Mouse (Mus musculus): Measurements from ENCODE around the gene Psen2. TPM values are rescaled to one million over a fixed set of nuclear protein-coding genes. Genes with fewer than 3 reads are reported as not detected.

Psen2 gene
- total and polyA plus RNA-seq, 2 experiments from 2014 or later = 17.9 to 18.9 TPM

GRCm38 (mm10) chr1:180220791-180221542, 42.3 kb downstream of the Psen2 start:
- Histone ChIP-seq H3K9me3 (ENCODE audit: low read length) (no peaks in the 10 kb centered on the region), H3K27ac (ENCODE audit: low read depth, low read length) (no peak overlapping the region)

GRCm38 (mm10) chr1:180216541-180217276, 46.5 kb downstream of the Psen2 start:
- no peak for TF ChIP-seq CTCF (IDR thresholded peaks at IDR 0.05; ENCODE audit: low read depth)
- Histone ChIP-seq H3K4me1 (ENCODE audit: insufficient read depth) (no peaks in the 10 kb centered on the region), H3K27me3 (ENCODE audit: insufficient read depth, low read length) (no peaks in the 10 kb centered on the region), H3K4me3 (ENCODE audit: low read depth, low read length) (no peak overlapping the region), H3K36me3 (ENCODE audit: insufficient read depth) (no peaks in the 10 kb centered on the region), H3K4me2 (ENCODE audit: low read depth) (no peak overlapping the region), H3K9ac (no peak overlapping the region), H3K9me3 (ENCODE audit: low read length) (no peaks in the 10 kb centered on the region), H3K27ac (ENCODE audit: low read depth, low read length) (no peak overlapping the region)
- 55% methylated on average over 5 of the region's 5 CpGs for WGBS
- DNase-seq (no peak), ATAC-seq (no peak)

More at GRCm38 (mm10) chr1:180220791-180221542, 42.3 kb downstream of the Psen2 start:
- TF ChIP-seq CTCF (IDR thresholded peaks at IDR 0.05; ENCODE audit: low read depth) = no peak
- 91% methylated on average over 19 of the region's 19 CpGs for WGBS
- Histone ChIP-seq H3K4me1 (ENCODE audit: insufficient read depth) (no peaks in the 10 kb centered on the region), H3K4me2 (ENCODE audit: low read depth) (no peak overlapping the region), H3K36me3 (ENCODE audit: insufficient read depth) (no peaks in the 10 kb centered on the region), H3K4me3 (ENCODE audit: low read depth, low read length) (no peak overlapping the region), H3K27me3 (ENCODE audit: insufficient read depth, low read length) (no peaks in the 10 kb centered on the region), H3K9ac (no peak overlapping the region)
- ATAC-seq (no peak), DNase-seq (no peak)

- DNase-seq = peak; percentile 72
- H3K9me3 ChIP-seq (ENCODE audit: low read length) = no peaks in the 10 kb centered on the region
- H3K36me3 ChIP-seq (ENCODE audit: insufficient read depth) = no peaks in the 10 kb centered on the region
- H3K9ac ChIP-seq = no peak overlapping the region
- 19% methylated on average over 4 of the region's 4 CpGs for WGBS
- no peaks in the 10 kb centered on the region for H3K27me3 ChIP-seq (ENCODE audit: insufficient read depth, low read length)
- peak; percentile 66 for ATAC-seq
- H3K4me2 ChIP-seq (ENCODE audit: low read depth) = no peak overlapping the region
- no peak overlapping the region for H3K27ac ChIP-seq (ENCODE audit: low read depth, low read length)
- no peak overlapping the region for H3K4me3 ChIP-seq (ENCODE audit: low read depth, low read length)
- H3K4me1 ChIP-seq (ENCODE audit: insufficient read depth) = no peaks in the 10 kb centered on the region
- peak; percentile 95 for TF ChIP-seq CTCF (IDR thresholded peaks at IDR 0.05; ENCODE audit: low read depth)
These were observed 48.2 kb downstream of the Psen2 start for GRCm38 (mm10) chr1:180215044-180215443.

GRCm38 (mm10) chr1:180212911-180213310, 50.3 kb downstream of the Psen2 start:
- DNase-seq (no peak), ATAC-seq (no peak)
- Histone ChIP-seq H3K4me1 (ENCODE audit: insufficient read depth) (no peaks in the 10 kb centered on the region), H3K9ac (no peak overlapping the region), H3K36me3 (ENCODE audit: insufficient read depth) (no peaks in the 10 kb centered on the region), H3K4me2 (ENCODE audit: low read depth) (no peak overlapping the region), H3K9me3 (ENCODE audit: low read length) (no peaks in the 10 kb centered on the region), H3K27ac (ENCODE audit: low read depth, low read length) (no peak overlapping the region), H3K27me3 (ENCODE audit: insufficient read depth, low read length) (no peaks in the 10 kb centered on the region), H3K4me3 (ENCODE audit: low read depth, low read length) (no peak overlapping the region)
- TF ChIP-seq CTCF (IDR thresholded peaks at IDR 0.05; ENCODE audit: low read depth) = no peak
- WGBS = 93% methylated on average over 5 of the region's 5 CpGs

GRCm38 (mm10) chr1:180210781-180211271, 52.4 kb downstream of the Psen2 start:
- Histone ChIP-seq H3K9ac (no peak overlapping the region), H3K36me3 (ENCODE audit: insufficient read depth) (no peaks in the 10 kb centered on the region), H3K9me3 (ENCODE audit: low read length) (no peaks in the 10 kb centered on the region), H3K4me3 (ENCODE audit: low read depth, low read length) (no peak overlapping the region), H3K27me3 (ENCODE audit: insufficient read depth, low read length) (no peaks in the 10 kb centered on the region), H3K4me2 (ENCODE audit: low read depth) (no peak overlapping the region), H3K4me1 (ENCODE audit: insufficient read depth) (no peaks in the 10 kb centered on the region), H3K27ac (ENCODE audit: low read depth, low read length) (no peak overlapping the region)
- 84% methylated on average over 9 of the region's 9 CpGs for WGBS
- ATAC-seq = no peak
- no peak for DNase-seq
- TF ChIP-seq CTCF (IDR thresholded peaks at IDR 0.05; ENCODE audit: low read depth) = no peak

GRCm38 (mm10) chr1:180210031-180210432, 53.2 kb downstream of the Psen2 start:
- no peak overlapping the region for H3K9ac ChIP-seq
- no peak for ATAC-seq
- DNase-seq = no peak
- TF ChIP-seq CTCF (IDR thresholded peaks at IDR 0.05; ENCODE audit: low read depth) = no peak
- no peak overlapping the region for H3K27ac ChIP-seq (ENCODE audit: low read depth, low read length)
- no peaks in the 10 kb centered on the region for H3K36me3 ChIP-seq (ENCODE audit: insufficient read depth)
- H3K4me2 ChIP-seq (ENCODE audit: low read depth) = no peak overlapping the region
- H3K4me3 ChIP-seq (ENCODE audit: low read depth, low read length) = no peak overlapping the region
- H3K9me3 ChIP-seq (ENCODE audit: low read length) = no peaks in the 10 kb centered on the region
- H3K4me1 ChIP-seq (ENCODE audit: insufficient read depth) = no peaks in the 10 kb centered on the region
- WGBS = 68% methylated on average over 4 of the region's 4 CpGs
- no peaks in the 10 kb centered on the region for H3K27me3 ChIP-seq (ENCODE audit: insufficient read depth, low read length)

- Histone ChIP-seq H3K36me3 (ENCODE audit: insufficient read depth) (no peaks in the 10 kb centered on the region), H3K9me3 (ENCODE audit: low read length) (no peaks in the 10 kb centered on the region), H3K27me3 (ENCODE audit: insufficient read depth, low read length) (no peaks in the 10 kb centered on the region), H3K4me1 (ENCODE audit: insufficient read depth) (no peaks in the 10 kb centered on the region), H3K4me3 (ENCODE audit: low read depth, low read length) (no peak overlapping the region), H3K4me2 (ENCODE audit: low read depth) (no peak overlapping the region), H3K27ac (ENCODE audit: low read depth, low read length) (no peak overlapping the region), H3K9ac (no peak overlapping the region)
- WGBS = 80% methylated on average over 3 of the region's 3 CpGs
- ATAC-seq = no peak
- TF ChIP-seq CTCF (IDR thresholded peaks at IDR 0.05; ENCODE audit: low read depth) = no peak
- no peak for DNase-seq
These were observed 54.9 kb downstream of the Psen2 start for GRCm38 (mm10) chr1:180208370-180208769.

Data from forebrain, postnatal 0 days (tissue).